Mouse (Mus musculus): Measurements from ENCODE around the gene G3bp1. TPM values are rescaled to one million over a fixed set of nuclear protein-coding genes. Genes with fewer than 3 reads are reported as not detected.
A peak's percentile ranks its signal among the peaks of the same experiment; 100 is the strongest.

The G3bp1 gene
- polyA plus RNA-seq, 1 experiment from 2014 or later, result 239 TPM

- WGBS, result 84% methylated on average over 7 of the region's 7 CpGs
- Histone ChIP-seq H3K9ac (no peak overlapping the region), H3K4me3 (replicated peaks) (no peak overlapping the region), H3K4me1 (peaks cover 8% of the 10 kb centered on the region; the same call in 1 of the 2 replicates), H3K27ac (no peak overlapping the region), H3K9me3 (no peaks in the 10 kb centered on the region), H3K27me3 (no peaks in the 10 kb centered on the region), H3K36me3 (replicated peaks) (peaks cover 12% of the 10 kb centered on the region), H3K4me2 (no peak overlapping the region)
- ATAC-seq (ENCODE audit: low FRiP score), result no peak
These were observed 20.0 kb upstream of the G3bp1 start for GRCm38 (mm10) chr11:55449531-55449930.

DNA sequence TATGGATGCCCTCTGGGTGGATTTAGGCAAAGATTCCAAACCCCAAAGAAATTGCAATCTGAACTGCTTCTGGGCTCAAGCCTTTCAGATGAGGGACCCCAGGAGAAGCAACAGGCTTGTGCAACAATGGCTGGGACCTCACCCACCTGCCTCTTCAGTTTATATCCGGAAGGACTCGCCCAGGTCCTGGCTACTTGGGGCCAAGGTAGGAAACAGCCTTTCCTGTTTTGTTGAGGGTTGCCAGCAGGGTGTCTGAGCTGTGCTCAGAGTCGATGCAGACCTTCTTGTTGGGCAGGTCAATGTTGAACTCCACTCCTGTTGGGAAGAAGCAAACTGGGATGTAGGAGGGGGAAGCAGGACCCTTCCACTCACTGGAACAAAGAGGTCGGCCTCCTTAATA, 19.2 kb upstream of the G3bp1 start:
- H3K36me3 ChIP-seq (replicated peaks), result peaks cover 17% of the 10 kb centered on the region
- peak overlapping the region; percentile 1; the same call in 1 of the 2 replicates for H3K27ac ChIP-seq
- peaks cover 8% of the 10 kb centered on the region; the same call in 1 of the 2 replicates for H3K4me1 ChIP-seq
- no peak overlapping the region for H3K9ac ChIP-seq
- WGBS, result 79% methylated on average over 4 of the region's 4 CpGs
- H3K4me2 ChIP-seq, result no peak overlapping the region
- H3K4me3 ChIP-seq (replicated peaks), result no peak overlapping the region
- H3K9me3 ChIP-seq, result no peaks in the 10 kb centered on the region
- H3K27me3 ChIP-seq, result no peaks in the 10 kb centered on the region
- no peak for ATAC-seq (ENCODE audit: low FRiP score)

GRCm38 (mm10) chr11:55453640-55454039, 15.8 kb upstream of the G3bp1 start:
- H3K9me3 ChIP-seq, result no peaks in the 10 kb centered on the region
- no peak for ATAC-seq (ENCODE audit: low FRiP score)
- no peak overlapping the region for H3K9ac ChIP-seq
- H3K4me2 ChIP-seq, result no peak overlapping the region
- no peak overlapping the region for H3K4me3 ChIP-seq (replicated peaks)
- H3K4me1 ChIP-seq, result peaks cover 8% of the 10 kb centered on the region; the same call in 1 of the 2 replicates
- WGBS, result 93% methylated on average over 4 of the region's 4 CpGs
- no peak overlapping the region for H3K27ac ChIP-seq
- H3K36me3 ChIP-seq (replicated peaks), result peaks cover 17% of the 10 kb centered on the region
- H3K27me3 ChIP-seq, result no peaks in the 10 kb centered on the region

DNA sequence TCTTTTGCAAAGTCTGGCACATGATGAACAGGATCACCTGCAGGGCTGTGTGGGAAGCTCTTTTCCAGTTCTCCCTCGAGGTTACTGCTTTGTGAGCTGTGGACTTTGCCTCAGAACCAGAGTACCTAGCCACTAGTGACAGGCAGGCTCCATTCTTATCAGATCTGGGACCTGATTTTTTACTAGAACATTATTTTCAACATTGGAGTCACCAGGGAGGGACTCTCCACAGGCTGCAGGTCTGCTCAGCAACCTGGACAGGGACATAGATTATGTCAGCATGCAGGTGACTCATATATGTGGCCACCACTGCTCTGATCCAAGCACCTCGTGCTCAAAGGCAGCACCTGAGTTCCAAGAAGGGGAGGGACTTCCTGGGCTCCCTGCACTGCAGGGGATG, 14.3 kb upstream of the G3bp1 start:
- H3K27ac ChIP-seq, result no peak overlapping the region
- WGBS, result 75% methylated on average over 2 of the region's 2 CpGs
- H3K4me2 ChIP-seq, result no peak overlapping the region
- H3K4me1 ChIP-seq, result peaks cover 15% of the 10 kb centered on the region
- H3K27me3 ChIP-seq, result no peaks in the 10 kb centered on the region
- H3K4me3 ChIP-seq (replicated peaks), result no peak overlapping the region
- ATAC-seq (ENCODE audit: low FRiP score), result no peak
- H3K9me3 ChIP-seq, result no peaks in the 10 kb centered on the region
- peaks cover 7% of the 10 kb centered on the region; the same call in 1 of the 2 replicates for H3K36me3 ChIP-seq (replicated peaks)
- no peak overlapping the region for H3K9ac ChIP-seq

DNA sequence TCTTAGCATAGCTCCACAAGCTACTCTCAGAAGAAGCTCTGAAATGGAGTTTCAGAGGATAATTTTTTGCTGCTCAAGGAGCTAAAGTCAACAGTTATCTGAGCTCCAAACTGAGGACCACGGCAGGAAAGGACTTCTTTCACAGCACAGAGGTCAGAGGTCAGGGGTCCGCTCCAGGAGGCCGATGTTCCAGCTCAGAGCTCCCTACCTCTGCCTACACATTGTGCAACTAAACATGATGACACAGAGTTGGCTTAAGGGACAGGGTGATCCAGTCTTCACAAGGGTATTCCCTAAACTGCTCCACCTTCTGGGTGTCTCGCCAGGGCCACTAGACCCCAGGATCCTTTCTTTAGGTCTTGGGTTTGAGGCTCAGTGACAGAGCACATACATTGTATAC, 11.0 kb upstream of the G3bp1 start:
- WGBS, result 65% methylated on average over 4 of the region's 4 CpGs
- Histone ChIP-seq H3K4me2 (no peak overlapping the region), H3K27me3 (no peaks in the 10 kb centered on the region), H3K4me1 (peaks cover 14% of the 10 kb centered on the region), H3K27ac (no peak overlapping the region), H3K36me3 (replicated peaks) (0 out of 2 replicates have a peak, but pooled peaks cover 4% of the 10 kb centered on the region), H3K4me3 (replicated peaks) (no peak overlapping the region), H3K9ac (no peak overlapping the region), H3K9me3 (no peaks in the 10 kb centered on the region)
- no peak for ATAC-seq (ENCODE audit: low FRiP score)

DNA sequence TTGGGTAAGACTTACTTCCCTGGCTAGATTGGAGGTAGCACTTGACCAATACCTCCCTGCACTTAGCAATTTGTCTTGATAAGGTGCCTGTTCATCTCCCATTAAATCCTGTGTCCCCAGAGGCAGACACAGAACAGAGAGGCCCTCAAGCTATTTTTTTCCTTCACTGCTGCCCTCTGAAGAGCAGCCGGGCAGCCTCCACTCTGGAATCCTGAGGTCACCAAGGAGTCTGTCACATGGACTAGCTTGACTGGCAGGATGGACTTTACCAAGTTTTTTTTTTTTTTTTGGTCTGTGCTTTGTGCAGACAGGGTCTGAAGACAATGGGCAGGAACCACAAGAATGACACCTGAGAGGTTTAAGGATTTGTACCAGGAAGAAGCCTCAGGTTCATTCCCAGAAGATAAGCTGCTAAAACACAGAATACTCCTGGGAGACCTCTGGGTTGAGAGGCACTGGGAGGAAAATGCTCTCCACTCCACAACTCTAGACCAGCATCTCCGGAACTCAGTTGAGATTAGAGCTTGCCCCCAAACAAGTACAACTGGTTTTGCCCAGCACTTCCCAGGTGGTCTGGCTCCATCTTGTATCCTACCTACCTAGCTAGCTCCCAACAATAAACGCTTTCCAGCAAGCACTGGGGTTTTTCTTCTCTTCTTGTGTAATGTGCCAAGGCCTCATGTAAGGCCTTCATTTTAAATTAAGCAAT, 9.5 kb upstream of the G3bp1 start:
- no peaks in the 10 kb centered on the region for H3K9me3 ChIP-seq
- peaks cover 14% of the 10 kb centered on the region for H3K4me1 ChIP-seq
- no peak overlapping the region for H3K27ac ChIP-seq
- WGBS, result 46% methylated on average over 3 of the region's 3 CpGs
- no peaks in the 10 kb centered on the region for H3K36me3 ChIP-seq (replicated peaks)
- H3K9ac ChIP-seq, result peak overlapping the region; percentile 69
- ATAC-seq (ENCODE audit: low FRiP score), result no peak
- H3K27me3 ChIP-seq, result no peaks in the 10 kb centered on the region
- H3K4me3 ChIP-seq (replicated peaks), result peak overlapping the region; percentile 72
- H3K4me2 ChIP-seq, result peak overlapping the region; percentile 93

DNA sequence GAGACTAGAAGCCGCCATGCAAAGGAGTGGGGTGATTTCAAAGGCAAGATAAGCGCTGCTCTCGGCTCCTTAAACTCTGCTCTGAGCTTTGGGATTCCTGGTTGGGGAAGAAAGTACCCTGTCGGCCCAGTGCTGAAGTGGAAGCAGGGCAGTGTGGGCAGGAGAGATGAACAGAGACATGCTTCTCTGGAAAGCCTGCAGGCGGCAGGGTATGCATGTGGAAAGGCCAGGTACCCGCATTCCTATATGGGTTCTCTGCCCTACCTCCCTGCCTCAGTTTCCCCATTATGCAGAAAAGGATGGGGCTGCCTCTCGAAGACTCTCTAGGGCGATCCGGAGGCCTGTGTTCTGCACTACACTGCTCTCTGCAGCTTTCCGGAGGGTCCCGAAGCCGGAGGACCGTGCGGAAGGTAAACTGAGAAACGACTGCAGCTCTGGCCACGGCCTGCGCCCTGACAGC, 8.9 kb upstream of the G3bp1 start:
- Histone ChIP-seq H3K27ac (peak overlapping the region; percentile 31; the same call in 1 of the 2 replicates), H3K4me2 (peak overlapping the region; percentile 93), H3K27me3 (no peaks in the 10 kb centered on the region), H3K36me3 (replicated peaks) (no peaks in the 10 kb centered on the region), H3K4me3 (replicated peaks) (peak overlapping the region; percentile 72), H3K4me1 (peaks cover 14% of the 10 kb centered on the region), H3K9me3 (no peaks in the 10 kb centered on the region), H3K9ac (peak overlapping the region; percentile 69)
- ATAC-seq (ENCODE audit: low FRiP score), result peak; percentile 69
- 2% methylated on average over 17 of the region's 17 CpGs for WGBS

GRCm38 (mm10) chr11:55461019-55461645, 8.4 kb upstream of the G3bp1 start, which contains the start of gene Atox1:
Gene Atox1 (minus strand): TSS chr11:55461239.
- Histone ChIP-seq H3K27me3 (no peaks in the 10 kb centered on the region), H3K4me3 (replicated peaks) (peak within 1 kb of the TSS; percentile 72), H3K4me2 (peak within 1 kb of the TSS; percentile 93), H3K9me3 (no peaks in the 10 kb centered on the region), H3K4me1 (peaks cover 14% of the 10 kb centered on the region), H3K27ac (peak within 1 kb of the TSS; percentile 57), H3K36me3 (replicated peaks) (no peaks in the 10 kb centered on the region), H3K9ac (peak within 1 kb of the TSS; percentile 69)
- ATAC-seq (ENCODE audit: low FRiP score), result peak; percentile 97
- WGBS, result under 1% methylated on average over 33 of the region's 36 CpGs

DNA sequence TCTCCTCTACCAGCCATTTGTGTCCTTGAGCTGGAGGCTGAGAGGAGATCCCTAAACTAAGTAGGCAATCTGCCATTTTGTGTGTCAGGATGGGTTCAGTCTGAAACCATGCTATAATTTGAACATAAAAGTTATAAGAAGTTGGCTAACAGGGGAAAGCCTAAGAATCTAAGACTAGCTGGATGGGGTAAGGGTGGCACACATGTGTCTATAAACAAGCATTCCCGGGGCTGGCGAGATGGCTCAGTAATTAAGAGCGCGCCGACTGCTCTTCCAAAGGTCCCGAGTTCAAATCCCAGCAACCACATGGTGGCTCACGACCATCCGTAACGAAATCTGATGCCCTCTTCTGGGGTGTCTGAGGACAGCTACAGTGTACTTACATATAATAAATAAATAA, 7.3 kb upstream of the G3bp1 start:
- H3K4me3 ChIP-seq (replicated peaks), result no peak overlapping the region
- ATAC-seq (ENCODE audit: low FRiP score), result no peak
- H3K9me3 ChIP-seq, result no peaks in the 10 kb centered on the region
- H3K27me3 ChIP-seq, result no peaks in the 10 kb centered on the region
- H3K36me3 ChIP-seq (replicated peaks), result no peaks in the 10 kb centered on the region
- no peak overlapping the region for H3K9ac ChIP-seq
- H3K4me2 ChIP-seq, result no peak overlapping the region
- H3K4me1 ChIP-seq, result peaks cover 14% of the 10 kb centered on the region
- H3K27ac ChIP-seq, result no peak overlapping the region
- 96% methylated on average over 9 of the region's 9 CpGs for WGBS

- H3K4me2 ChIP-seq, result no peak overlapping the region
- WGBS, result 88% methylated on average over 10 of the region's 10 CpGs
- H3K27ac ChIP-seq, result no peak overlapping the region
- H3K36me3 ChIP-seq (replicated peaks), result no peaks in the 10 kb centered on the region
- H3K4me3 ChIP-seq (replicated peaks), result no peak overlapping the region
- no peaks in the 10 kb centered on the region for H3K27me3 ChIP-seq
- no peak overlapping the region for H3K9ac ChIP-seq
- H3K9me3 ChIP-seq, result no peaks in the 10 kb centered on the region
- ATAC-seq (ENCODE audit: low FRiP score), result no peak
- peaks cover 20% of the 10 kb centered on the region for H3K4me1 ChIP-seq
These were observed 4.8 kb upstream of the G3bp1 start for GRCm38 (mm10) chr11:55464707-55465106.

GRCm38 (mm10) chr11:55465177-55465576, 4.3 kb upstream of the G3bp1 start:
- H3K27me3 ChIP-seq, result no peaks in the 10 kb centered on the region
- no peak overlapping the region for H3K27ac ChIP-seq
- no peaks in the 10 kb centered on the region for H3K9me3 ChIP-seq
- WGBS, result 82% methylated on average over 3 of the region's 3 CpGs
- no peak overlapping the region for H3K4me2 ChIP-seq
- ATAC-seq (ENCODE audit: low FRiP score), result no peak
- no peak overlapping the region for H3K4me3 ChIP-seq (replicated peaks)
- peaks cover 15% of the 10 kb centered on the region for H3K4me1 ChIP-seq
- no peak overlapping the region for H3K9ac ChIP-seq
- H3K36me3 ChIP-seq (replicated peaks), result no peaks in the 10 kb centered on the region

DNA sequence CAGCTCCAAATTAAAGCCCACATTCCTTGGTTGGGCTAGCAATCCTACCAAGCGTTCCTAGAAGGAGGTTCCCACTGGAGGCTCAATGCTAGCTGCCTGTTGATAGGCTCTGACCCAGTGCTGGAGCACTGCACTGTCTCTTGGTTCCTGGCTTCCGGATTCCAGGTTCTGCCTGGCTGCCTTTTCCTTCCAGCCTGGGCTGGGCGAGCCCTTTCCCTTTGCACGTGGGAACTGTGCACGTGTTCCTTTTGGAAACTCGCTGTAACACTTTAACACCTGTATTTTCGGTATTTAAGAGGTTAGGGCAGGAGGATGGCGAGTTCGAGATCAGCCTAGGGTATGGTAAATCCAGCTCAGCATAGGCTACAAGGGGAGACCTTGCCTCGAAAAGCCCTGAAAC, 1.5 kb upstream of the G3bp1 start:
- Histone ChIP-seq H3K9me3 (no peaks in the 10 kb centered on the region), H3K4me1 (peaks cover 24% of the 10 kb centered on the region), H3K27me3 (no peaks in the 10 kb centered on the region), H3K27ac (peak overlapping the region; percentile 90; the same call in 1 of the 2 replicates), H3K36me3 (replicated peaks) (peaks cover 13% of the 10 kb centered on the region), H3K4me2 (peak overlapping the region; percentile 70), H3K4me3 (replicated peaks) (peak overlapping the region; percentile 96; the same call in 1 of the 2 replicates), H3K9ac (peak overlapping the region; percentile 68)
- 78% methylated on average over 10 of the region's 10 CpGs for WGBS
- ATAC-seq (ENCODE audit: low FRiP score), result no peak

Data from forebrain, embryonic 12.5 days (tissue).